Mouse (Mus musculus): ENCODE results near the gene Ist1. TPM values are rescaled to one million over a fixed set of nuclear protein-coding genes. Genes with fewer than 3 reads are reported as not detected.

Gene Ist1
- polyA plus RNA-seq, 1 experiment: 80.4 TPM

- peak overlapping the region; percentile 100 for H3K9ac ChIP-seq (ENCODE audit: low read depth, poor library complexity, severe bottlenecking)
- TF ChIP-seq CTCF (IDR thresholded peaks at IDR 0.05; ENCODE audit: low read depth, low read length): no peak
- no peak for TF ChIP-seq POLR2A (IDR thresholded peaks at IDR 0.05; ENCODE audit: insufficient read depth, low read length)
- TF ChIP-seq EP300 (IDR thresholded peaks at IDR 0.05; ENCODE audit: insufficient read depth, low read depth, low read length): no peak
- H3K36me3 ChIP-seq (ENCODE audit: control insufficient read depth, insufficient read depth, low read length, poor library complexity, severe bottlenecking): peaks cover 2% of the 10 kb centered on the region; the same call in 1 of the 2 replicates
- H3K9me3 ChIP-seq (replicated peaks; ENCODE audit: control insufficient read depth, insufficient read depth, low read length, poor library complexity, severe bottlenecking): no peaks in the 10 kb centered on the region
- H3K4me3 ChIP-seq (ENCODE audit: low read depth, low read length): peak overlapping the region; percentile 84
- no peak overlapping the region for H3K27ac ChIP-seq (ENCODE audit: insufficient read depth, low read length)
- H3K27me3 ChIP-seq (ENCODE audit: control insufficient read depth, insufficient read depth, low read length, poor library complexity, severe bottlenecking): 0 out of 2 replicates have a peak, but pooled peaks cover 2% of the 10 kb centered on the region
- H3K4me1 ChIP-seq (ENCODE audit: control insufficient read depth, insufficient read depth, low read length): no peaks in the 10 kb centered on the region
Measured at GRCm38 (mm10) chr8:109706076-109706873, 13.2 kb upstream of the Ist1 start.

- H3K9me3 ChIP-seq (replicated peaks; ENCODE audit: control insufficient read depth, insufficient read depth, low read length, poor library complexity, severe bottlenecking): no peaks in the 10 kb centered on the region
- no peak within 1 kb of the TSS for H3K27ac ChIP-seq (ENCODE audit: insufficient read depth, low read length)
- peak within 1 kb of the TSS; percentile 100 for H3K9ac ChIP-seq (ENCODE audit: low read depth, poor library complexity, severe bottlenecking)
- H3K4me1 ChIP-seq (ENCODE audit: control insufficient read depth, insufficient read depth, low read length): no peaks in the 10 kb centered on the region
- peaks cover 2% of the 10 kb centered on the region; the same call in 1 of the 2 replicates for H3K27me3 ChIP-seq (ENCODE audit: control insufficient read depth, insufficient read depth, low read length, poor library complexity, severe bottlenecking)
- TF ChIP-seq CTCF (IDR thresholded peaks at IDR 0.05; ENCODE audit: low read depth, low read length): no peak
- TF ChIP-seq POLR2A (IDR thresholded peaks at IDR 0.05; ENCODE audit: insufficient read depth, low read length): peak; percentile 23
- H3K36me3 ChIP-seq (ENCODE audit: control insufficient read depth, insufficient read depth, low read length, poor library complexity, severe bottlenecking): peaks cover under 1% of the 10 kb centered on the region; the same call in 1 of the 2 replicates
- H3K4me3 ChIP-seq (ENCODE audit: low read depth, low read length): peak within 1 kb of the TSS; percentile 84
Measured at GRCm38 (mm10) chr8:109705320-109706075, 12.4 kb upstream of the Ist1 start, which contains the start of gene Zfp821. Zfp821 (plus strand) TSS chr8:109705546.

GRCm38 (mm10) chr8:109704565-109705319, 11.7 kb upstream of the Ist1 start:
- Histone ChIP-seq H3K27ac (ENCODE audit: insufficient read depth, low read length) (no peak overlapping the region), H3K27me3 (ENCODE audit: control insufficient read depth, insufficient read depth, low read length, poor library complexity, severe bottlenecking) (peaks cover 4% of the 10 kb centered on the region; the same call in 1 of the 2 replicates), H3K4me1 (ENCODE audit: control insufficient read depth, insufficient read depth, low read length) (no peaks in the 10 kb centered on the region), H3K9me3 (replicated peaks; ENCODE audit: control insufficient read depth, insufficient read depth, low read length, poor library complexity, severe bottlenecking) (no peaks in the 10 kb centered on the region), H3K36me3 (ENCODE audit: control insufficient read depth, insufficient read depth, low read length, poor library complexity, severe bottlenecking) (no peaks in the 10 kb centered on the region; the same call in 1 of the 2 replicates), H3K4me3 (ENCODE audit: low read depth, low read length) (peak overlapping the region; percentile 83), H3K9ac (ENCODE audit: low read depth, poor library complexity, severe bottlenecking) (peak overlapping the region; percentile 57)
- no peak for TF ChIP-seq EP300 (IDR thresholded peaks at IDR 0.05; ENCODE audit: insufficient read depth, low read depth, low read length)
- TF ChIP-seq CTCF (IDR thresholded peaks at IDR 0.05; ENCODE audit: low read depth, low read length): no peak
- no peak for TF ChIP-seq POLR2A (IDR thresholded peaks at IDR 0.05; ENCODE audit: insufficient read depth, low read length)

- H3K9ac ChIP-seq (ENCODE audit: low read depth, poor library complexity, severe bottlenecking): no peak overlapping the region
- TF ChIP-seq CTCF (IDR thresholded peaks at IDR 0.05; ENCODE audit: low read depth, low read length) (no peak), EP300 (IDR thresholded peaks at IDR 0.05; ENCODE audit: insufficient read depth, low read depth, low read length) (no peak), POLR2A (IDR thresholded peaks at IDR 0.05; ENCODE audit: insufficient read depth, low read length) (no peak)
- H3K9me3 ChIP-seq (replicated peaks; ENCODE audit: control insufficient read depth, insufficient read depth, low read length, poor library complexity, severe bottlenecking): no peaks in the 10 kb centered on the region
- no peak overlapping the region for H3K27ac ChIP-seq (ENCODE audit: insufficient read depth, low read length)
- peaks cover 2% of the 10 kb centered on the region for H3K4me1 ChIP-seq (ENCODE audit: control insufficient read depth, insufficient read depth, low read length)
- no peak overlapping the region for H3K4me3 ChIP-seq (ENCODE audit: low read depth, low read length)
- H3K27me3 ChIP-seq (ENCODE audit: control insufficient read depth, insufficient read depth, low read length, poor library complexity, severe bottlenecking): peaks cover 5% of the 10 kb centered on the region
- H3K36me3 ChIP-seq (ENCODE audit: control insufficient read depth, insufficient read depth, low read length, poor library complexity, severe bottlenecking): no peaks in the 10 kb centered on the region
Measured at GRCm38 (mm10) chr8:109698477-109698876, 5.4 kb upstream of the Ist1 start.

- TF ChIP-seq EP300 (IDR thresholded peaks at IDR 0.05; ENCODE audit: insufficient read depth, low read depth, low read length) (no peak), CTCF (IDR thresholded peaks at IDR 0.05; ENCODE audit: low read depth, low read length) (no peak), POLR2A (IDR thresholded peaks at IDR 0.05; ENCODE audit: insufficient read depth, low read length) (no peak)
- no peak overlapping the region for H3K9ac ChIP-seq (ENCODE audit: low read depth, poor library complexity, severe bottlenecking)
- H3K27me3 ChIP-seq (ENCODE audit: control insufficient read depth, insufficient read depth, low read length, poor library complexity, severe bottlenecking): peaks cover 5% of the 10 kb centered on the region
- H3K4me3 ChIP-seq (ENCODE audit: low read depth, low read length): no peak overlapping the region
- no peak overlapping the region for H3K27ac ChIP-seq (ENCODE audit: insufficient read depth, low read length)
- peaks cover 2% of the 10 kb centered on the region for H3K4me1 ChIP-seq (ENCODE audit: control insufficient read depth, insufficient read depth, low read length)
- no peaks in the 10 kb centered on the region for H3K9me3 ChIP-seq (replicated peaks; ENCODE audit: control insufficient read depth, insufficient read depth, low read length, poor library complexity, severe bottlenecking)
- H3K36me3 ChIP-seq (ENCODE audit: control insufficient read depth, insufficient read depth, low read length, poor library complexity, severe bottlenecking): no peaks in the 10 kb centered on the region
Measured at GRCm38 (mm10) chr8:109697754-109698153, 4.7 kb upstream of the Ist1 start.
